Mouse (Mus musculus) heart, adult 2 months (tissue): ENCODE data around the gene Shc1.

Experiments
- CTCF ChIP-seq: fragments of 200-600 bp; IDR thresholded peaks from 2 replicates; pipeline ENCODE4 v1.8.1; 2022; ENCODE audit warnings: antibody characterized with exemption, mild to moderate bottlenecking, moderate library complexity
- EP300 ChIP-seq: fragments of 200-500 bp; IDR thresholded peaks from 2 replicates; pipeline ENCODE4 v1.6.1; 2011; ENCODE audit warnings: low read depth, low read length, control low read depth; ENCODE audit not compliant: insufficient read depth
- POLR2A ChIP-seq: fragments of 200-500 bp; IDR thresholded peaks from 2 replicates; pipeline ENCODE4 v1.6.1; 2011; ENCODE audit warnings: mild to moderate bottlenecking, low read depth, low read length, control low read depth; ENCODE audit not compliant: insufficient read depth

DNA sequence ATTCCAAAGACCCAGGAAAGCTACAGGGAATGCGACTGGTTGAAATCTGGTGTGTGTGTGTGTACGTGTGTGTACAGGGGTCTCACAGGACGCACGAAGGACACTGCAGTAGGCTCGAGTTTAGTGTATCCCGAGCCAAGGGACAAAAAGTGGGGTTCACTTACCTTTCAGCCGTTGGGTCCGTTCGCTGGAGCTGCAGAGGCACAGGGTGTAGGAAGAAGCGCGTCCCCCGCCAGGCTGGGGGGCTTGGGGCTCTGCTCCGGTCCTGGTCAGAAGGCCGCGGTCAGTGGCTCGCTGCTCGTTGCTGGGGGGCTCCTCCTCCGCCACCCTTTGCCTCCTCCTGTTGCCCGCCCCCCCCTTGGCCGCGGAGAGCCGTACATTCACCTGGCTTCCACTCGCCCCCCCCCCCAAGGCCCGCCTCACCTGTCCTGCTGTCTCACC is 25.4 kb upstream of the Shc1 start:
- no peak for TF ChIP-seq CTCF
- no peak for TF ChIP-seq POLR2A
- no peak for TF ChIP-seq EP300
